Mouse (Mus musculus): ENCODE measurements at regions not wholly inside any gene's neighbourhood (a gene's known extent, or its start where the extent isn't known, plus 50 kb on each side); places are given as distances from the start of the nearest gene placed in this dataset.

- Histone ChIP-seq H3K36me3 (no peaks in the 10 kb centered on the region), H3K4me1 (no peaks in the 10 kb centered on the region), H3K9ac (no peak overlapping the region), H3K27me3 (replicated peaks) (no peaks in the 10 kb centered on the region), H3K4me2 (no peak overlapping the region), H3K27ac (no peak overlapping the region), H3K9me3 (replicated peaks) (no peaks in the 10 kb centered on the region), H3K4me3 (no peak overlapping the region)
- 26% methylated on average over 2 of the region's 2 CpGs for WGBS (ENCODE audit: insufficient replicate concordance)
- no peak for ATAC-seq
Measured at GRCm38 (mm10) chr16:49335916-49336315, 278.6 kb downstream of the Myh15 start.

GRCm38 (mm10) chr16:49337948-49338347 lies 280.7 kb downstream of the Myh15 start:
- Histone ChIP-seq H3K27ac (no peak overlapping the region), H3K36me3 (no peaks in the 10 kb centered on the region), H3K4me3 (no peak overlapping the region), H3K4me2 (no peak overlapping the region), H3K9ac (no peak overlapping the region), H3K4me1 (no peaks in the 10 kb centered on the region), H3K9me3 (replicated peaks) (no peaks in the 10 kb centered on the region), H3K27me3 (replicated peaks) (no peaks in the 10 kb centered on the region)
- ATAC-seq, result no peak
- WGBS (ENCODE audit: insufficient replicate concordance), result 74% methylated on average over 1 of the region's 1 CpGs

GRCm38 (mm10) chr16:49358404-49358803 lies 301.1 kb downstream of the Myh15 start:
- Histone ChIP-seq H3K36me3 (no peaks in the 10 kb centered on the region), H3K9me3 (replicated peaks) (no peaks in the 10 kb centered on the region), H3K27ac (no peak overlapping the region), H3K4me1 (no peaks in the 10 kb centered on the region), H3K27me3 (replicated peaks) (no peaks in the 10 kb centered on the region), H3K4me3 (no peak overlapping the region), H3K4me2 (no peak overlapping the region), H3K9ac (no peak overlapping the region)
- no peak for ATAC-seq
- 54% methylated on average over 3 of the region's 3 CpGs for WGBS (ENCODE audit: insufficient replicate concordance)

- no peak for ATAC-seq
- H3K4me2 ChIP-seq, result no peak overlapping the region
- WGBS (ENCODE audit: insufficient replicate concordance), result 62% methylated on average over 1 of the region's 1 CpGs
Measured at GRCm38 (mm10) chr16:49361731-49362130, 304.4 kb downstream of the Myh15 start.

GRCm38 (mm10) chr16:49369450-49369849 lies 312.2 kb downstream of the Myh15 start:
- H3K4me3 ChIP-seq, result no peak overlapping the region

More at GRCm38 (mm10) chr16:49361731-49362130, 304.4 kb downstream of the Myh15 start:
- Histone ChIP-seq H3K4me3 (no peak overlapping the region), H3K4me1 (no peaks in the 10 kb centered on the region), H3K27ac (no peak overlapping the region), H3K9me3 (replicated peaks) (no peaks in the 10 kb centered on the region), H3K36me3 (no peaks in the 10 kb centered on the region), H3K9ac (no peak overlapping the region), H3K27me3 (replicated peaks) (no peaks in the 10 kb centered on the region)

GRCm38 (mm10) chr16:49375108-49375507 lies 317.8 kb downstream of the Myh15 start:
- H3K4me2 ChIP-seq, result no peak overlapping the region
- no peaks in the 10 kb centered on the region for H3K36me3 ChIP-seq
- H3K27me3 ChIP-seq (replicated peaks), result no peaks in the 10 kb centered on the region
- no peak overlapping the region for H3K9ac ChIP-seq
- no peaks in the 10 kb centered on the region for H3K4me1 ChIP-seq
- no peak overlapping the region for H3K4me3 ChIP-seq
- no peak for ATAC-seq
- no peaks in the 10 kb centered on the region for H3K9me3 ChIP-seq (replicated peaks)
- no peak overlapping the region for H3K27ac ChIP-seq
- 61% methylated on average over 4 of the region's 4 CpGs for WGBS (ENCODE audit: insufficient replicate concordance)

More at GRCm38 (mm10) chr16:49369450-49369849, 312.2 kb downstream of the Myh15 start:
- Histone ChIP-seq H3K9ac (no peak overlapping the region), H3K27ac (no peak overlapping the region), H3K36me3 (no peaks in the 10 kb centered on the region), H3K4me1 (no peaks in the 10 kb centered on the region), H3K9me3 (replicated peaks) (no peaks in the 10 kb centered on the region), H3K27me3 (replicated peaks) (no peaks in the 10 kb centered on the region), H3K4me2 (no peak overlapping the region)
- WGBS (ENCODE audit: insufficient replicate concordance), result 75% methylated on average over 9 of the region's 9 CpGs
- no peak for ATAC-seq

GRCm38 (mm10) chr16:49378917-49379473 lies 320.0 kb upstream of the Ift57 start:
- H3K4me3 ChIP-seq, result no peak overlapping the region
- H3K4me1 ChIP-seq, result no peaks in the 10 kb centered on the region
- H3K27me3 ChIP-seq (replicated peaks), result no peaks in the 10 kb centered on the region
- no peak overlapping the region for H3K4me2 ChIP-seq
- ATAC-seq, result no peak
- H3K27ac ChIP-seq, result no peak overlapping the region
- H3K9me3 ChIP-seq (replicated peaks), result no peaks in the 10 kb centered on the region
- no peak overlapping the region for H3K9ac ChIP-seq
- no peaks in the 10 kb centered on the region for H3K36me3 ChIP-seq

GRCm38 (mm10) chr16:49388135-49388534 lies 310.9 kb upstream of the Ift57 start:
- Histone ChIP-seq H3K4me1 (no peaks in the 10 kb centered on the region), H3K4me2 (no peak overlapping the region), H3K9me3 (replicated peaks) (no peaks in the 10 kb centered on the region), H3K27me3 (replicated peaks) (no peaks in the 10 kb centered on the region), H3K27ac (no peak overlapping the region), H3K9ac (no peak overlapping the region), H3K36me3 (no peaks in the 10 kb centered on the region), H3K4me3 (no peak overlapping the region)
- no peak for ATAC-seq
- WGBS (ENCODE audit: insufficient replicate concordance), result 58% methylated on average over 4 of the region's 4 CpGs

- Histone ChIP-seq H3K36me3 (no peaks in the 10 kb centered on the region), H3K27ac (no peak overlapping the region), H3K9ac (no peak overlapping the region), H3K4me3 (no peak overlapping the region), H3K9me3 (replicated peaks) (no peaks in the 10 kb centered on the region), H3K27me3 (replicated peaks) (no peaks in the 10 kb centered on the region), H3K4me2 (peak overlapping the region; percentile 16; the same call in 1 of the 2 replicates), H3K4me1 (0 out of 2 replicates have a peak, but pooled peaks cover 5% of the 10 kb centered on the region)
- no peak for ATAC-seq
- WGBS (ENCODE audit: insufficient replicate concordance), result 27% methylated on average over 16 of the region's 16 CpGs
Measured at GRCm38 (mm10) chr16:49407956-49408795, 290.9 kb upstream of the Ift57 start.

- no peak overlapping the region for H3K4me3 ChIP-seq
- H3K4me1 ChIP-seq, result 0 out of 2 replicates have a peak, but pooled peaks cover 5% of the 10 kb centered on the region
- H3K27me3 ChIP-seq (replicated peaks), result no peaks in the 10 kb centered on the region
- 81% methylated on average over 4 of the region's 4 CpGs for WGBS (ENCODE audit: insufficient replicate concordance)
- ATAC-seq, result no peak
- no peak overlapping the region for H3K4me2 ChIP-seq
- no peak overlapping the region for H3K27ac ChIP-seq
- no peaks in the 10 kb centered on the region for H3K9me3 ChIP-seq (replicated peaks)
- H3K9ac ChIP-seq, result no peak overlapping the region
- no peaks in the 10 kb centered on the region for H3K36me3 ChIP-seq
Measured at GRCm38 (mm10) chr16:49409235-49409634, 289.8 kb upstream of the Ift57 start.

- Histone ChIP-seq H3K27ac (no peak overlapping the region), H3K4me1 (no peaks in the 10 kb centered on the region), H3K4me3 (no peak overlapping the region), H3K27me3 (replicated peaks) (no peaks in the 10 kb centered on the region), H3K36me3 (no peaks in the 10 kb centered on the region), H3K9me3 (replicated peaks) (no peaks in the 10 kb centered on the region), H3K4me2 (no peak overlapping the region), H3K9ac (no peak overlapping the region)
- no peak for ATAC-seq
- 59% methylated on average over 1 of the region's 1 CpGs for WGBS (ENCODE audit: insufficient replicate concordance)
Measured at GRCm38 (mm10) chr16:49430296-49430695, 268.7 kb upstream of the Ift57 start.

- ATAC-seq, result no peak
- WGBS (ENCODE audit: insufficient replicate concordance), result 30% methylated on average over 2 of the region's 2 CpGs
Measured at GRCm38 (mm10) chr16:49431902-49432301, 267.1 kb upstream of the Ift57 start.

More at GRCm38 (mm10) chr16:49431902-49432301, 267.1 kb upstream of the Ift57 start:
- Histone ChIP-seq H3K27ac (no peak overlapping the region), H3K9me3 (replicated peaks) (no peaks in the 10 kb centered on the region), H3K36me3 (no peaks in the 10 kb centered on the region), H3K4me1 (no peaks in the 10 kb centered on the region), H3K27me3 (replicated peaks) (no peaks in the 10 kb centered on the region), H3K9ac (no peak overlapping the region), H3K4me3 (no peak overlapping the region), H3K4me2 (no peak overlapping the region)

All from liver, embryonic 12.5 days (tissue).